Mouse (Mus musculus) testis, adult 2 months (tissue): ENCODE data around the gene Snx32.

Source experiments
- CTCF ChIP-seq: fragments of 200-500 bp; IDR thresholded peaks from 2 replicates; pipeline ENCODE4 v1.5.1; 2012; ENCODE audit warnings: low read depth, mild to moderate bottlenecking, inconsistent platforms, low read length, moderate library complexity; ENCODE audit not compliant: control insufficient read depth, insufficient read depth, insufficient replicate concordance
- POLR2A ChIP-seq: fragments of 200-500 bp; IDR thresholded peaks from 2 replicates; pipeline ENCODE4 v1.6.1; 2012; ENCODE audit warnings: low read depth, mild to moderate bottlenecking, inconsistent platforms, low read length, moderate library complexity; ENCODE audit not compliant: control insufficient read depth

- TF ChIP-seq CTCF (peak; percentile 90), POLR2A (peak; percentile 70)
These were observed 22.4 kb downstream of the Snx32 start, which contains the start of gene Mus81 for GRCm38 (mm10) chr19:5487768-5488550.
